Mouse (Mus musculus): Measurements from ENCODE around the gene Lrfn4. TPM values are rescaled to one million over a fixed set of nuclear protein-coding genes. Genes with fewer than 3 reads are reported as not detected.
A peak's percentile ranks its signal among the peaks of the same experiment; 100 is the strongest.

Lrfn4 gene
- total RNA-seq (2021), result 1 to 10 TPM; 5.5 to 6.9 TPM
- long read RNA-seq, experiment 1, partial matches to known transcripts, result 0 of 13 reads
- long read RNA-seq, experiment 1, other reads (novel, unspliced or antisense), result 6 of 13 reads
- long read RNA-seq, experiment 2, partial matches to known transcripts, result 0 of 9 reads
- long read RNA-seq, experiment 2, other reads (novel, unspliced or antisense), result 7 of 9 reads

DNA sequence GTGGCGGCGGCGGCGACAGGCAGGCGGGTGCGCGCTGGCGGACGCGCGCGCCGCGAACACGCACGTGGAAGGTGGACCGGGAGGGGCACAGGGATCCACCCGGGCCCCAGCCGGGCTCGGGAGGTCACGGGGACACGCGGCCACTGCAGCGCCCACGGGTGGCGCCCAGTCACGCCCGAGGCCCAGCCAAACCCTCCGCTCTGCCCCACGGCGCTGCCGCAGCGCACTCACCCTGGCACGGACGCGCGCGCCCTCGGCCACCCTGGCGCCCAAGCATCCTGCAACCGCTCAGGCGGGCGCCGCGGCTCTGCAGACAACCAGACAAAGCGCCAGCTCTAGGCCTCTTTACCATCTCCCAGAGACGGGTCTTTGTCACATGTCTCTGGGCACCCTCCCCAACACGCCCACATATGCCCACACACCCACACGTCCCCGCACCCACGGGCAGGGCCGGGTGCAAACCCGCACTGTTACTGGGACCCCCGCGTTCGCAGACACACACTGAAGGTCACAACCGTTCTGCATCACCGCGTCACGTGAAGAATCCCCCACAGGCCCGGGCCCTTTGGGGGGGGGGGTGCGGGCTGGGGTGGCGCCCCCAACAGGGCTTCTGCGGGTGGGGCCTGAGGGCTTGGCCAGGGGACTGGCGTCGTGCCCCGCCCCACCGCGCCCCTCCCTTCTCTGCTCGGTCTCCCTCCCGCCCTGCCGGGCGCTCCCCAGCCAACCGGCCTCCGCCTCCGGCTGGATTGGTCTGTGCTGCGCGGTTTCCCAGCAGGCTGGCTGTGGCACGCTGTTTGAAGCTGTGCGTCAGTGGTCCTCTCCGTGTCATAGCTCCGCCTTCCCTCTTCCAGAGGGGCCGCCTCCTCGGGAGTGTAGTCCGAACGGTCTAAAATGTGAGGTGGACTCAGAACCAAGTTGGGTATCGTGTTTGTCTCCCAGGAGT, at the start of gene Lrfn4:
Gene Lrfn4, minus strand, starts transcription at position 517 of the 943 bp plus-strand sequence.
- peak; percentile 86 to 92 for DNase-seq

DNA sequence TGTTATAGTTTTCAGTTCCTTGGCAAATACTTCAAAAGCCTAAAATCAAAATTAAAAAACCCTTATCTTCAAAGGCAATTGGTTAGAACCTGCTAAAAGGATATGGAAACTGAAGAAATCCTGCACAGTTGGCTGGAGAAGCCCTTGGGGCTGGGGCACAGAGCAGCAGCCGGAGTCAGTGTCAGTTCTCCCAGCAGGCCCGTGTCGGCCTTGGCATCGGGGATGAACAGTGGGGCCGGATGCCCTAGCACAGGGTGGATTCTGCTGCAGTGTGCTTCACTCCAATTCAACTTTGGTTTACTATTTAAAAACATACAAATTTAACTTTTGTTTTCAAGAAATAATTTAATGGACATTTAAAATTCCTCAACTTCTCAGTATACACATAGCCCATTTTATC, 42.7 kb upstream of the Lrfn4 start:
- DNase-seq, result no peak

GRCm38 (mm10) chr19:4646917-4647492, 31.5 kb upstream of the Lrfn4 start:
- no peak for DNase-seq

DNA sequence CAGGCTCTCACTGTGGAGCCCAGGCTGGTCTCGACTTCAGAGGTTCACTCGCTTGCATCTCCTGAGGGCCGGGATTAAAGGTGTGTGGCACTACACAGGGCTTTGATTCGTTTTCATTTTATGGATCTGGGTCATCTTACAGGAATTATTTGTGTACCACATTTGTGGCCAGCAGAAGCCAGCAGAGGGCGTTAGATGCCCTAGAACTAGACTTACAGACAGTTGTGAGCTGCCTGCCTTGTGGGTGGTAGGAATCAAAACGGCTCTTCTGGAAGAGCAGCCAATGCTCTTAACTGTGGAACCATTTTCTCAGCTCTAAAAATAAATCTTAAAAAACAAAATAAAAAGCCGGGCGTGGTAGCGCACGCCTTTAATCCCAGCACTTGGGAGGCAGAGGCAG, 28.8 kb upstream of the Lrfn4 start:
- DNase-seq, result peak; percentile 42 to 62

DNA sequence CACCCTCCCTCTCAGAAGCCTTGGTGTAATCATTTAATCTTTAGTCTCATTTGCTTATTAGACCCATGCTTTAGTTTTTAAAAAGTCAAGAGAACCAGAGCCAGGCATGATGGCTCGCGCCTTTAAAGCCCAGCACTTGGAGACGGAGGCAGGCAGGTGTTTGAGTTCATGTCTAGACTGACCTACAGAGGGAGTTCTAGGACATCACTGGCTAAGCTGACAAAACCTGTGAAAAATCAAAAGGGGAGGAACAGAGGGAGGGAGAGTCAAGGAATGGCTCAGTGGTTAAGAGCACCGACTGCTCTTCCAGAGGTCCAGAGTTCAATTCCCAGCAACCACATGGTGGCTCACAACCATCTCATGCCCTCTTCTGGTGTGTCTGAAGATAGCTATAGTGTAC, 20.5 kb upstream of the Lrfn4 start:
- DNase-seq, result no peak

GRCm38 (mm10) chr19:4628819-4629218, 13.4 kb upstream of the Lrfn4 start:
- peak; percentile 67 to 78 for DNase-seq

- DNase-seq, result no peak
These were observed 10.5 kb upstream of the Lrfn4 start for GRCm38 (mm10) chr19:4625829-4626535.

DNA sequence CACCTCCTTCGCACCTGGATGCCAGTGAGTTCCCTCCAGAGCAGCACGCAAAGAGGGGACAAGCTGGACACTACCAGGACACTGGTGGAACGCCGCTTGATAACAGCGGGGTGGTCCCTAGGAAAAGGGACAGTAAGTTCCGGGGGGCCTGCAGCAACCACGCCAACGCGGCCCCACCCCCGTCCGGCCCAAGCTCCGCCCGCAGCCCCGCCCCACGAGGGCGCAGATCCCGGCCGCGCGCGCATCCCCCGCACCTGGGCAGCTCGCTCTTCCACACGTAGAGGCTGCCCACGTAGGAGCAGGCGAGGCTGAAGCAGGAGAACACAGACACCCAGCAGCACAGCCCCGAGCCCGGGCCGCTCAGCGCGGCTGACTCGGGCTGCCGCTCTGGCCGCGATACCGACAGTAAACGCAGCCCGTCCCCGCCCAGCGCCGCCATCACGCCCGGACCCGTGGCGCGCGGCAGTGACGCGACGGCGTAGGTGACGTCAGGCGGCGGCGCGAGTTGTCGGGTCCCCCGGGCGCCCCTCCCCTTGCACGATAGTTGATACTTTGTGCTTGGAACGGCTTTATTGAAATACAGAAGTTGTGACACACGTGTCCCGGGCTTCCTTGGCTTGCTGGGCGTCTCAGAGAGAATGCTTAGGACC, 9.8 kb upstream of the Lrfn4 start, which contains the start of gene Rce1:
Gene Rce1, minus strand, starts transcription at position 463 of the 650 bp plus-strand sequence.
- DNase-seq, result peak; percentile 92 to 95

- no peak for DNase-seq
These were observed 9.1 kb upstream of the Lrfn4 start for GRCm38 (mm10) chr19:4624406-4625178.

- DNase-seq, result no peak
These were observed 8.5 kb upstream of the Lrfn4 start for GRCm38 (mm10) chr19:4624006-4624405.

DNA sequence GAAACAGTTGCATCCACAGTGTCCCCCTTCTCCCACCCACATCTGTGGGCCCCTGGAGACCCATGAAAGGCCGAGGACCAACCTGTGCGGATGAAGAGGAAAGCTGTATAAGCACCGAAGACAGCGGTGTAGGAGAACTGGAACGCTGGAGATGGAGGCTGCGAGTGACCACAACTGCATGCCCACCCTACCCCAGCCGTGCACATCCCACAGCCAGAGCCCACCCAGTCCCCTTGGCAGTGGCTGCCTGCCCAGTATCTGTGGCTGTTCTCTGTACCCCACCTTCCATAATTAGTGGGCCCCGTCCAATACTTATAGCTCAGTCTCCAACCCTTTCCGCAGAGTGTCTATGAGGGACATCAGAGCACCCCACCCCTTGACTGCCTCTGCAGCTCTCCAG, 8.0 kb upstream of the Lrfn4 start:
- no peak for DNase-seq

GRCm38 (mm10) chr19:4622780-4623179, 7.3 kb upstream of the Lrfn4 start:
- no peak for DNase-seq

GRCm38 (mm10) chr19:4620721-4621120, 5.3 kb upstream of the Lrfn4 start:
- DNase-seq, result no peak

DNA sequence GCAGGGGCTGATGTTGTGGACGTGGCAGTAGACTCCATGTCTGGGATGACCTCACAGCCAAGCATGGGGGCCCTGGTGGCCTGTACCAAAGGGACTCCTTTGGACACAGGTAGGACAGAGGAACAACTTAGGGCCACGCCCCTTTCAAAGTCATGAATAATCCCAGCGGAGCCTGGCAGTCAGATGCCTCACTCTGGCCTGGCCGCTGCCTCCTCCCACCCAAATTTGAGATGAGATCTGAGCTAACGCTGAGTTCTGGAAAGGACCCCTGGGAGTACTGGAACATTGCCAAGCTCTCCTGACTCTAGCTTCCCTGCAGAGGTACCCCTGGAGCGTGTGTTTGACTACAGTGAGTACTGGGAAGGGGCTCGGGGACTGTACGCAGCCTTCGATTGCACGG, 4.0 kb upstream of the Lrfn4 start:
- no peak for DNase-seq

DNA sequence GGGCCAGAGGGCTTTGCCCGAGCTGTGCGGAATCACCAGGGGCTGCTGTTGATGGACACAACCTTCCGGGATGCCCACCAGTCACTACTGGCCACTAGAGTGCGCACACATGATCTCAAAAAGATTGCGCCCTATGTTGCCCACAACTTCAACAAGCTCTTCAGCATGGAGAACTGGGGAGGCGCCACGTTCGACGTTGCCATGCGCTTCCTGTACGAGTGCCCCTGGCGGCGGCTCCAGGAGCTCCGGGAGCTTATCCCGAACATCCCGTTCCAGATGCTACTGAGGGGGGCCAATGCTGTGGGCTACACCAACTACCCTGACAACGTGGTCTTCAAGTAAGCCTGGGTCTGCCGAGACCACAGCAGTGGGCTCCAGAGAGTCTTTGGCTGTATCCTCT, 2.7 kb upstream of the Lrfn4 start:
- no peak for DNase-seq

- no peak for DNase-seq
These were observed 1.1 kb upstream of the Lrfn4 start for GRCm38 (mm10) chr19:4616546-4616945.

DNA sequence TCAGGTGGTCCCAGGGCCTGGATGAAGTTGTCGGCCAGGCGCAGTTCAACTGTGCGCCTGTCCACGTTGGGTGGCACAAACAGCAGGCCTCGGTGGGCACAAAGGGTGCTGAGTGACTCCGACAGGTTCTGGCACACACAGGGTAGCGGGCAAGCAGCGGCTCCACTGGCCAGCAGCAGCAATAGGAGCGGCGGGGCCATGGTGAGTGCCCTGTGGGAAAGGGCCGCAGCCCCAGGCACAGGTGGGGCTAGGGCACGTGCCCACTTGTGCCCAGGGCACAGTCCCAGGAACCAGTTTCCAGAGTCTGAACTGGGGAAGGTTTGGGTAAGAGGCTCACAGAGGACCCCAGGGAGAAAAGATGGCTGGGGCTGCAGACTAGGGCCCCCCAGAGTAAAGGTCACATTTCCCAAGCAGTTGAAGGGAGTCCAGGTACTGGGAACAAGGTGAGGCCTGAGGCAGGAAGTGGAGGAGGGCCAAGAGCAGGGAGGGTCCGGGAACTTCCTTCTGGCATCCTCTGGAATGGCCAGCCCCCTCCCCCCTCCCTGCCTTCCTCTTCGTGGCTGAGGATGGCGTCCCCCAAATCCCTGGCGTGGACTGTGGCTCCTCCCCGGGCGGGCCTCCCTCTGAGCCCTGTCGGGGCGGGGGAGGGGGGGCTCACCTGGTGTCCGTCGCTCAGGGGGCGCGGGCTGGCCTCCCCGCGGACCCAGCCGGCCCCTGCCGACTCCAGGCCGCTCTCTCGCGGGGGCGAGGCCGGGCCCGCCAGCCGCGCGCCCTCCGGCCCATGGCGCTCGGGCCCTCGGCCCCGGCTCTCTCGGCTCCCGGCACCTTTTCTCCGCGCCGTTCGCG, 939 bp downstream of the Lrfn4 start:
- DNase-seq, result peak; percentile 31 to 53

DNA sequence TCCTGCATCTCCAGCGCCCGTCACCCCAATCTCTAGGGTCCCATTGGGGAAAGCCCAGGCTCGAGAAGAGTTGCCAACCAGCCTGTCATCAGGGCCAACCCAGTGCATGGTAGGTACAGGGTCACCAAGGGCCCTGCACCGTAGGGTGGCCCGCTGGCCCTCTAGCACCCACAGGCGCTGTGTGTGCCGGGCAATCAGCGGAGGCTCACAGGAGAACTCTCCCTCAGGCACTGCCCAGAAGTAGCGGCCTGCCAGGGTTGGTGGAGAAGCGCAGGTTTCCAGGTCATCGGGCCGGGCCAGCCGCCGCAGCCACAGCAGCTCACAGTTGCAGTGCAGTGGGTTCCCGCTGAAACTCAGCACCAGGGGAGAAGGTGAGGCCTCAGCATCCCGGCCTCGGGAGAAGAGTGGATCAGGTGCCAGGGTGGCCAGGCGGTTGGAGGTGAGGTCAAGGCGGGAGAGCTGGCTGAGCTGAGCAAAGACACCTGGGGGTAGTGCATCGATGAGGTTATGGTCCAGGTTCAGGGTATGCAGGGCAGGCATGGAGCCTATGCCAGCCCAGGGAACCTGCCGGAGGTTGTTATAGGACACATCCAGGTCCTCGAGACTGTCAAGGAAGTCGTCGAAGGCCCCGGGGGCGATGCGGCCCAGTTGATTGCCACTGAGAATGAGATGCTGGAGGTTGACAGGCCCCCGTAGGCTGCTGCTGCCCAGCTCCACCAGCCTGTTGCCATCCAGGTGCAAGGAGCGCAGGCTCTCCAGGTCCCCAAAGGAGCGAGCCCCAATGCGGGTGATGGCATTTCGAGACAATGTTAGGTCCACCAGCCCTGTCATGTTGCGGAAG, 1.8 kb downstream of the Lrfn4 start:
- no peak for DNase-seq

Data from adrenal gland, postnatal 36 days (tissue).